Mouse (Mus musculus): ENCODE results near the gene Nop53. TPM values are rescaled to one million over a fixed set of nuclear protein-coding genes. Genes with fewer than 3 reads are reported as not detected.

The Nop53 gene
- polyA plus RNA-seq, 1 experiment from 2014 or later: 135 TPM

- Histone ChIP-seq H3K9me3 (no peaks in the 10 kb centered on the region), H3K27ac (no peak overlapping the region), H3K9ac (no peak overlapping the region), H3K36me3 (peaks cover 48% of the 10 kb centered on the region), H3K27me3 (no peaks in the 10 kb centered on the region), H3K4me1 (replicated peaks) (no peaks in the 10 kb centered on the region), H3K4me3 (no peak overlapping the region), H3K4me2 (no peak overlapping the region)
- no peak for ATAC-seq (ENCODE audit: low FRiP score)
- 86% methylated on average over 3 of the region's 3 CpGs for WGBS
These were observed 23.8 kb upstream of the Nop53 start for GRCm38 (mm10) chr7:15969674-15970073.

- ATAC-seq (ENCODE audit: low FRiP score): no peak
- H3K9ac ChIP-seq: no peak overlapping the region
- no peaks in the 10 kb centered on the region for H3K9me3 ChIP-seq
- no peak overlapping the region for H3K27ac ChIP-seq
- 91% methylated on average over 8 of the region's 8 CpGs for WGBS
- no peak overlapping the region for H3K4me3 ChIP-seq
- no peaks in the 10 kb centered on the region for H3K4me1 ChIP-seq (replicated peaks)
- no peak overlapping the region for H3K4me2 ChIP-seq
- H3K27me3 ChIP-seq: no peaks in the 10 kb centered on the region
- H3K36me3 ChIP-seq: peaks cover 34% of the 10 kb centered on the region
These were observed 22.4 kb upstream of the Nop53 start for GRCm38 (mm10) chr7:15968322-15968721.

- Histone ChIP-seq H3K4me1 (replicated peaks) (peaks cover 10% of the 10 kb centered on the region), H3K4me2 (peak within 1 kb of the TSS; percentile 48), H3K27me3 (no peaks in the 10 kb centered on the region), H3K36me3 (peaks cover 24% of the 10 kb centered on the region), H3K27ac (no peak within 1 kb of the TSS), H3K9ac (peak within 1 kb of the TSS; percentile 29; the same call in 1 of the 2 replicates), H3K4me3 (peak within 1 kb of the TSS; percentile 31), H3K9me3 (no peaks in the 10 kb centered on the region)
- peak; percentile 74 for ATAC-seq (ENCODE audit: low FRiP score)
- WGBS: 0% methylated on average over 22 of the region's 22 CpGs
These were observed 21.4 kb upstream of the Nop53 start, which contains the start of gene Ehd2 for GRCm38 (mm10) chr7:15967312-15967711. TSS of gene Ehd2 (minus strand) at chr7:15967567.

DNA sequence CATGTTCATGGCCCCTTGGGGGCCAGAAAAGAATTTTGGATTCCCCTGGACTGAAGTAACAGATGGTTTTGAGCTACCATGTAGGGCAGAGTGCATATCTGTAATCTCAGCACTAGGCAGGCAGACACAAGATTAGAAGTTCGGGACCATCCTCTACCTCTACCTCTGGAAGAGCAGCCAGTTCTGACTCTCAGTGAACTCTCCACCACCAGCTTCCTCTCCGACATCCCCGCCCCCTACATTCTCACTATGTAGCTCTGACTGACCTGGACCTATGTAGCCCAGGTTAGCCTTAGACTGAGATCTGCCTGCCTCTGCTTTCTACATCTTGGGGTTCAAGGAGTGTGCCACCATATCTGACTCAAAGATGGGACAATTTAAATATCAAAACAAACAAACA lies 20.6 kb upstream of the Nop53 start:
- peaks cover 16% of the 10 kb centered on the region for H3K36me3 ChIP-seq
- no peaks in the 10 kb centered on the region for H3K27me3 ChIP-seq
- H3K4me3 ChIP-seq: no peak overlapping the region
- peaks cover 16% of the 10 kb centered on the region for H3K4me1 ChIP-seq (replicated peaks)
- 90% methylated on average over 3 of the region's 3 CpGs for WGBS
- no peaks in the 10 kb centered on the region for H3K9me3 ChIP-seq
- H3K9ac ChIP-seq: no peak overlapping the region
- no peak overlapping the region for H3K27ac ChIP-seq
- no peak for ATAC-seq (ENCODE audit: low FRiP score)
- no peak overlapping the region for H3K4me2 ChIP-seq

DNA sequence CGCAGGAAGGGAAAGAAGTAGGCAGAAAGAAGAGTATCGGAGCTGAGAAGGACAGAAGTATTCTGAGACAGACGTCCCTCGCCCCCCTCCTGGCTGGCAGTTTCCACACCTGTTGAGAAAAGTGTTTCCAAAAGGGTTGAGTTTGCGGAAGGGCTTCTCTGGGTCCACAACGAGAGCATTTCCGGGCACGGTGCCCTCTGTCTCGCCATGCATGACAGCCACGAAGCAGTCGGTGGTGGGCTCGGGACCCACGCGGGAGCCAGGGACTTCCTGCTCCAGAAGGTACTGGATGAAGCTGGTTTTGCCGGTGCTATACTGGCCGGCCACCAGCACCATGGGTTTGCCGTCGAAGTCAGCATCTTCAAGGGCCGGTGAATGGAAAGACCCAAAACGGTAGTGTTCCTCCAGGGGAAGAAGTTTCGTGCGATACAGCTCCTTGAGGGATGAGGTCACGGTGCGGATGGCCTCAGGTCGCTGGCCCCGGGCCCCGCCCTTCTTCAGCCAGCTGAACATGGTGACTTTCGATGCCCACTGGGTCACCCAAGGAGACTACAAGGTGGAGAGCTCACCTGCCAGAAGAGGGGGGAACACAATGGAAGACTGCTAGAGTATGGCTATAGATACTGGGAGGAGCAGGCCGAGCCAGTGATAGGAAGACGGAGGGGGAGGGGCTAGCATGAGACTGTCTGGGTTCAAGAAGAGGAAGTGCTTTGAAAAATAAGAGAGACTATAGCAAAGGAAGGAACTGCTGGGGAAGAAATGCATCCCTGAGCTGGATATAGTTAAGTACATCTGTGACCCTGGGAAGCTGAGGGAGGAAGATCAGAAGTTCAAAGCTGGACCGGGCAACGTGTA lies 18.2 kb upstream of the Nop53 start:
- Histone ChIP-seq H3K36me3 (no peaks in the 10 kb centered on the region), H3K4me1 (replicated peaks) (peaks cover 16% of the 10 kb centered on the region), H3K27ac (no peak overlapping the region), H3K4me2 (no peak overlapping the region), H3K4me3 (no peak overlapping the region), H3K27me3 (no peaks in the 10 kb centered on the region), H3K9me3 (no peaks in the 10 kb centered on the region), H3K9ac (no peak overlapping the region)
- ATAC-seq (ENCODE audit: low FRiP score): no peak
- 90% methylated on average over 32 of the region's 32 CpGs for WGBS

DNA sequence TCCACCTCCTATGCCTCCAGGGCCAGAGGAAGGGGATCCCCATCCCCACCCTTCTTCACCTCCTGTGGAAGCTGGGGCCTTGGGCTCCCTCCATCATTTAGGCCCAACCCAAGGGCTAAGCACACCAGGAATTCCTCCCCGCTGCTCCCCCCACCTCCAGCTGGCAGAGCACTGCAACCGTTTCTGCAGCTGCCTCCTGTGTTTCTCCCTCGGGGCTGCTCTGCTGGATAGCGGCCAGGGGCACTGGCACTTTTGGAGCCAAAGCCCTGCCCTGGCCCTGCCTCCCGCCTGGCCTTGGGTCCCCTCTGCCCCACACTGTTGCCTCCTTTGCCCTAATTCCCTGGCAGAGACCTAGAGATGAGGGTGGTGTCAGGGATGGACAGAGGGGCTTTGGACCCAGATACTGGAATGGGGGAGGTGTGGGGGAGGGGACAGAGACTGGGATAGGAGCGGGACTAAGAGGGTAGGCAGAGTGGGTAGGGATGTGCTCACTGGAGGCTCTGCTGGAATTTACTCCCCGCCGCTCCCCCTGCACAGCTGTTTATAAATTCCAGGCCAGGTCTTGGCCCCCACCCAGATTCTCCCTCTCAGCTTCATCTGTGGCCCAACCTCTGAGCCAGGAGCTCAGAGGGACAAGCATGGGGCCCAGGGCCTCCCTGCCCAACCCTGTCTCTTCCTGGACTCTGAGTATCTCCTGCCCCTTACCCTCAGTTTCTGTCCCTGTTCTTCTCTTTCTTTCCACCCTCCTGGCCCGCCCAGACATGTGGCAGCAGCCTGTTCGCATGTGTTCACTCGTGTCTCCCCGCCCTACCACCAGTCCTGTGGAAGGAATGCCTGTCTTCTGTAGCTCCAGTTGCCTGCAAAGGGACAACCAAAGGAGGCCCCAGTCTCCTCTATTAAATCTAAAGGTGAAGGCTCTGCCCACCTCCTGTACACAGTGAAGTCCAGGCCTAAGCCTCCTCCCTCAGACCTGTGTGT lies 16.7 kb upstream of the Nop53 start:
- no peaks in the 10 kb centered on the region for H3K27me3 ChIP-seq
- peaks cover under 1% of the 10 kb centered on the region; the same call in 1 of the 2 replicates for H3K36me3 ChIP-seq
- H3K27ac ChIP-seq: peak overlapping the region; percentile 44
- H3K4me1 ChIP-seq (replicated peaks): peaks cover 16% of the 10 kb centered on the region
- H3K4me2 ChIP-seq: no peak overlapping the region; the same call in 1 of the 2 replicates
- 40% methylated on average over 12 of the region's 12 CpGs for WGBS
- H3K9ac ChIP-seq: no peak overlapping the region
- no peaks in the 10 kb centered on the region for H3K9me3 ChIP-seq
- H3K4me3 ChIP-seq: no peak overlapping the region
- ATAC-seq (ENCODE audit: low FRiP score): peak; percentile 29

DNA sequence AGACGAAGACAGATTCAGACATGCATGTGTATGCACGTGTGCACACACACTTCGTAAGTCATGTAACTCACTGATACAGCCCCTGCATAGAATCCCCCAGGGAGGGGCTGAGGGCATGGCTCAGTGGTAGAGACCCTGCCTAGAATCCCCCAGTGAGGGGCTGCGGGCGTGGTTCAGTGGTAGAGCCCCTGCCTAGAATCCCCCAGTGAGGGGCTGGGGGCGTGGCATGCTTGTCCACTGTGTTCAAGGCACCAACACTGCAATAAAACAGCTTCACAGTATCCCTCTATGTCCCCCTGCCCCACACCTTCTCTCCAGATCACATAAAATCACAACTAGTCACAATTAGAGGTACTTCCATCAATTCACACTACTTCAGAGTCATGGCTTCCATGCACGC lies 15.9 kb upstream of the Nop53 start:
- H3K36me3 ChIP-seq: peaks cover 3% of the 10 kb centered on the region; the same call in 1 of the 2 replicates
- WGBS: 84% methylated on average over 7 of the region's 7 CpGs

DNA sequence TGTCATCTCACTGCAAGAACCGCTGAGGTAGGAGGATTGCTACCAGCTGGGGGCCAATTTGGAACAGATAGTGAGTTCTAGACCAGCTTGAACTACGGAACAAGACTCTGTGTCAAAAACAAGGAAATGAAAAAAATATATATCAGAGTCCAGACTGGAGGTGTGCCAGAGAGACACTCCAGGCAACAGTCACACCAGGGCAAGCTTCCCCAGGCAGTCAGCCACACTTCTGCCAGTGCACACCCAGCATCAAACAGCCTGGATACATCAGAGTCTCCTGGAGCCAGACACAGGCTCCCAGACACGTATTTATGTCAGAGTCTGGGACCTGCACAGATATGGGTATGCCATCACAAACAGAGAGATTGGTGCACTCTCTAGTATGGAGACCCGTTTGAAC lies 15.4 kb upstream of the Nop53 start:
- Histone ChIP-seq H3K36me3 (peaks cover 3% of the 10 kb centered on the region; the same call in 1 of the 2 replicates), H3K27me3 (no peaks in the 10 kb centered on the region), H3K27ac (no peak overlapping the region), H3K9ac (no peak overlapping the region), H3K4me3 (no peak overlapping the region), H3K9me3 (no peaks in the 10 kb centered on the region), H3K4me2 (no peak overlapping the region), H3K4me1 (replicated peaks) (peaks cover 16% of the 10 kb centered on the region)
- 60% methylated on average over 4 of the region's 4 CpGs for WGBS
- ATAC-seq (ENCODE audit: low FRiP score): no peak

More for the DNA sequence above, 15.9 kb upstream of the Nop53 start:
- Histone ChIP-seq H3K9me3 (no peaks in the 10 kb centered on the region), H3K27me3 (no peaks in the 10 kb centered on the region), H3K9ac (no peak overlapping the region), H3K4me3 (no peak overlapping the region), H3K27ac (no peak overlapping the region; the same call in 1 of the 2 replicates), H3K4me2 (no peak overlapping the region), H3K4me1 (replicated peaks) (peaks cover 16% of the 10 kb centered on the region)
- ATAC-seq (ENCODE audit: low FRiP score): peak; percentile 2; the same call in 1 of the 2 replicates

GRCm38 (mm10) chr7:15960691-15961090 lies 14.8 kb upstream of the Nop53 start:
- 9% methylated on average over 4 of the region's 4 CpGs for WGBS
- ATAC-seq (ENCODE audit: low FRiP score): no peak

GRCm38 (mm10) chr7:15956143-15956542 lies 10.3 kb upstream of the Nop53 start:
- WGBS: 82% methylated on average over 5 of the region's 5 CpGs
- no peak for ATAC-seq (ENCODE audit: low FRiP score)
- no peak overlapping the region for H3K27ac ChIP-seq
- H3K9ac ChIP-seq: no peak overlapping the region
- no peak overlapping the region for H3K4me2 ChIP-seq
- 0 out of 2 replicates have a peak, but pooled peaks cover 4% of the 10 kb centered on the region for H3K27me3 ChIP-seq
- no peaks in the 10 kb centered on the region for H3K9me3 ChIP-seq
- peaks cover 6% of the 10 kb centered on the region for H3K36me3 ChIP-seq
- peaks cover 7% of the 10 kb centered on the region; the same call in 1 of the 2 replicates for H3K4me1 ChIP-seq (replicated peaks)
- no peak overlapping the region for H3K4me3 ChIP-seq

More at GRCm38 (mm10) chr7:15960691-15961090, 14.8 kb upstream of the Nop53 start:
- no peak overlapping the region for H3K4me2 ChIP-seq
- H3K4me1 ChIP-seq (replicated peaks): peaks cover 16% of the 10 kb centered on the region
- no peak overlapping the region for H3K4me3 ChIP-seq
- H3K27me3 ChIP-seq: 0 out of 2 replicates have a peak, but pooled peaks cover 4% of the 10 kb centered on the region
- no peak overlapping the region for H3K9ac ChIP-seq
- H3K27ac ChIP-seq: no peak overlapping the region
- H3K36me3 ChIP-seq: peaks cover 3% of the 10 kb centered on the region; the same call in 1 of the 2 replicates
- H3K9me3 ChIP-seq: no peaks in the 10 kb centered on the region

- H3K4me2 ChIP-seq: peak overlapping the region; percentile 41
- 0 out of 2 replicates have a peak, but pooled peaks cover 4% of the 10 kb centered on the region for H3K27me3 ChIP-seq
- ATAC-seq (ENCODE audit: low FRiP score): no peak
- WGBS: 22% methylated on average over 7 of the region's 7 CpGs
- peak overlapping the region; percentile 43; the same call in 1 of the 2 replicates for H3K9ac ChIP-seq
- H3K4me1 ChIP-seq (replicated peaks): peaks cover 7% of the 10 kb centered on the region; the same call in 1 of the 2 replicates
- H3K36me3 ChIP-seq: peaks cover 8% of the 10 kb centered on the region
- H3K27ac ChIP-seq: no peak overlapping the region
- H3K9me3 ChIP-seq: no peaks in the 10 kb centered on the region
- peak overlapping the region; percentile 16; the same call in 1 of the 2 replicates for H3K4me3 ChIP-seq
These were observed 9.6 kb upstream of the Nop53 start for GRCm38 (mm10) chr7:15955509-15955908.
